Mouse (Mus musculus) brain, embryonic 18.5 days (tissue): ENCODE results near the gene Cyp2t4.

Source experiments
- DNase-seq: peaks from one replicate; pipeline ENCODE4 v3.0.0-alpha.2; 2012; ENCODE audit warnings: low read depth, low spot score

The Cyp2t4 gene

DNA sequence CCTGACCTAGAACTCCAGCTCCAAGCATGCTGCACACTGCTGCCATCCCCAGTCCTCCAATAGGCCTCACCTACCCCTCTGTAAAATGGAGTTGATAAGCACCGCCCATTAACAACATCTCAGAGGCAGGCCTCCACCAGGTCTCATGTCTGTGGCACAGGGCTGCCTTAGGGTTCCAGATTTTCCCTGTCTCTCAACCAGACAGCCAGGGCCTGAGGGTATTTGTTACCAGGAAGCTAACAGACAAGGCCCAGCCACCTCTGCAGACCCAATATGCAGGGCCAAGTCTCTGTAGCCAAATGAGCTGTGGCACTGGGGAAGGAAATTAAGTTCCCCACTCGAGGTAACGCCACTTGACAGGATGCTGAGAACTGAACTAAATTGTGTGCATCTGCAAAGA, 7.4 kb downstream of the Cyp2t4 start:
- DNase-seq = no peak

DNA sequence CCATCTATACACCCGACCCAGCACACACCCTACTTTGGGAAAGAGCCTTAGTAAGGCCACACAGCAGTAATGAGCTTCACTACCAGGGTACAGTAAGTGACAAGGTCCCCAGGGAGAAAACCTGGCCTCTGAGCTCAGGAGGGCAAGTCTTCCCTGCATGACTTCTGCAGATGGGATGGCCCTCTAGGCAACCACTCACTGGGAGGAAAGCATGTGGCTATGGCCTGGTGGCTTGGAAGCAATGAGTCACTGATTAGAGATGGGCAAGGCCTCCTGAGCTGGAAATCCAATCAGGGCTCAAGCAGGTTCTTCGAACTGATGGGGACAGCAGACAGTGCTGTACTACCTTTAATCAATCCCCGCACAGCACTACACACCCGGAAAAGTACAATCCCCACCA, 8.2 kb downstream of the Cyp2t4 start:
- no peak for DNase-seq

DNA sequence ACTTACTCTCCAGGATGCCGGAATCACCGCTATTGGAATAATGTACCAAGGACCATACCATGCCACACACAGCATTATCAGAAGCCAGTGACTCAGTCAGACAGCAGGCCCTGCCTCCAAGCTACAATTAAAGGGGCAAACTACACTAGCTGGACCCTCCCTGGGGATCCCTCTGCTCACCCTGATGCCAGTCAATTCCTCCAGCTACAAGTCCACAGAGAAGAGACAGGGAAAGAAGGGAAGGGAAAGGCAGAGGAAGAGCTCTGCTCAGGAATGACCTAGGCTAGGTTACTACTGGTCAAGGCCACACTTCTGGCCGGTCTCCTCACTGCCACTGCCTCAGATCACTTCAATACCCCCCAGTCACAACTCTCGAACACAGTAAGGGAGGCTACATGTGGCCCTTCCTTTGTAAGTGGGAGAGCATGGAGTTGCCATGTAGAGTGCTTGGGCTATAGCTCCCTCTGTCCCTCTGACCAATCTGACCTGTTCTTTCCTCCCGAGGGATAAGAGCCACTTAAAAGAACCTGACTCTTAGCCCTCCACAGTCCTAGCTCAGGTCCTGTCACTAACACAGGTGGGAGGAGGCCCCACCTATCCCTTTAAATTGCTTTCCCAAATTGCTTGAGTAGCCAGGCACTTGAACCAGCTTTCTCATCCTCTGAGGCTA, 9.4 kb downstream of the Cyp2t4 start:
- DNase-seq = no peak

DNA sequence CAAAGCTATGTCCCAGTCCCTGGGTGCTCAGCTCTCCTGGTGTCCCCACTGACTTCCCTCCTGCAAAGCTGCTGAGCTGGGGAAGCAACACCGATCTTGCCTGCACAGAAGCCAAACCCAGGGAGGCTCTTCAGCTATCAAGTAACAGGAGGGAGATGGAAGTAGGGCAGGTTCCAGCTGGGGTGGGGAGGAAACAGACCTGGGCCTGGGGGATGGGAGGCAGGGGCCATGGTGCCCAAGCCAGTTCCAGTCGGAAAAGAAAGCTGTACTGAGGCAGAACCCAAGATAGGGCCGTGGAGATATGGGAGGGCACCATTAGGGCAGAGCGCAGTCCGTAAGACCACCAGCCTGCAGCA, 9.9 kb downstream of the Cyp2t4 start:
- DNase-seq = no peak

DNA sequence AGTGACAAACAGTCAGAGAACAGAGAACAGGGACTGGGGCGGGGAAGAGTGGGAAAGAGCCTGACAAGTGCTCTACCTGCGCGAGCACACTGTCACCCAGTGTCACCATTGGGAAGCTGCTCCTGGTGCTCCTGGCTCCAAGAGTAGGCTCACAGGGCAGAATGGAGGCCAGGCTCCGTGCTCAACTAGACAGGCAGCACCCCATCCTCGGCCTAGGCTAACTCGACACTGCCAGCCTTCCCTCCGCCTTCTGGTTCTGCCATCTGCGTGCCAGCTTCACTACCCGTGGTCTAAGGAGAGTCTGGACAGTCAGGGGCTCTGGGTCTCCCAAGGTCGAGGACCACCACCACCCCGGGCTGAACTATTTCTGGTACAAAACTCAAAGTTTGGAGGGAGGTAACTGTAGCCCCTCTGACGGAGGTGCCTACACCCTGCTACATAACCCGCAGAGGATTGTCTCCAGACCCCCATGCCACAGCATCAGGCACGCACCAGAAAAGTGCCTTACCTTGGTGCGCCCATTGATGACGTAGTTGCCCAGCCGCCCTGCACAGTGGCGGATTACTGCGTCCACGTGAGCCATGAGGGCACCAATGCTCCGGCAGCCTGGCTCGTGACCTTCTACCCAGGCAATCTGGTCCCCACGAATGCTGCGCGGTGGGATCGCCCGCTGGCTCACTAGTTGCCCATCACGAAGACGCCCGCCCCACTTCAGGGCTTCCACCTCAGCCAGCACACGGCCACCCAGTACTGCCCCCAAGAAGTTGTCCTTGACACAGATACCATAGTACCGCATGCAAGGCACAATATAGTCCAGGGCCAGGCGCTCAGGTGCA, 10.8 kb downstream of the Cyp2t4 start:
- no peak for DNase-seq

DNA sequence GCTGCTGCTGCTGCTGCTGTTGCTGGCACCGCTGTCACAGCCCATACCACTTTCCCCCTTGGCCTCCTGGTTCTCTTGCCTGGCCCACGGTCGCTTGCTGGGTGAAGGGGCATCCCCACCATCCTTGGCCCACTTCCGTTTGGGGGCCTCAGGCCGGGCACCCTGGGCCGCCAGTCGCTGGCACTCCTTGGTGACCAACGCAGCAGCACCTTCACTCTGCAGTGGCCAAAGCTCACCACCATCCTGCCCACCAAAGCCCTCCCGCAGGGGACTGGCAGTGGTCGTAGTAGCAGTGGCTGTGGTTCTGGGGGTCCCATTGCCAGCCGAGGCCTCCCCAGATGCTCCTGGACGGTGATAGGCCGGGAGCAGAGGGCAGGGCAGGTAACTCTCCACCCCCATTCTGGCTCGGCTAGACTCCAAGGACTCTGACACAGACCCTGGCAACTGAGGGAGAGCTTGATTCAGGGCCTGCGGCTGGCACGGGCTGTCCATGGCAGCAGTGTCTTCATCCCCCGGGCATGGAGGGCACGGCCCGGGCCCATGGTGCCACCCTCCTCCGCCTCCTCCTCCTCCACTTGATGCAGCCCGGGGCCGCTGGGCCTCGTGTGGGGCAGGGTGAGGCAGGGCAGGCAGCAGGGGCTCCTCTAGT, 11.6 kb downstream of the Cyp2t4 start:
- DNase-seq = no peak

DNA sequence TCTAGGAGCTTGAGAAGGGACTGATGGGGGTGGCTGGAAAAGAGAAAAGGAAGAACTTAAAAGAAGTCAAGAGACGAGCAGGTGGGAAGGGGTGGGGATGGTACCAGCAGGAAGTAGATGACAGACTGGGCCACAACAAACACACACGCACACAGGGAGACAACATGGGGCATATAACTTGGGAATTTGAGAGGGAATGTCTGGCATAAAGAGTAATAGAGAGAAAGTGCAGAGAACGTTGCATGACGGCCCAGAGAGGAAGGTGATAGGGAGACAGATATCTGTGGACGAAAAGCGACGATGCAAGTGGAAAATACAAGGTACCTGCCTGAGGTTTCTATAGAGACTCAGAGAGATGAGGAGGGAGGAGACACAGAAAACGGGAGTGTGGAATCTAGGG, 12.2 kb downstream of the Cyp2t4 start:
- no peak for DNase-seq

DNA sequence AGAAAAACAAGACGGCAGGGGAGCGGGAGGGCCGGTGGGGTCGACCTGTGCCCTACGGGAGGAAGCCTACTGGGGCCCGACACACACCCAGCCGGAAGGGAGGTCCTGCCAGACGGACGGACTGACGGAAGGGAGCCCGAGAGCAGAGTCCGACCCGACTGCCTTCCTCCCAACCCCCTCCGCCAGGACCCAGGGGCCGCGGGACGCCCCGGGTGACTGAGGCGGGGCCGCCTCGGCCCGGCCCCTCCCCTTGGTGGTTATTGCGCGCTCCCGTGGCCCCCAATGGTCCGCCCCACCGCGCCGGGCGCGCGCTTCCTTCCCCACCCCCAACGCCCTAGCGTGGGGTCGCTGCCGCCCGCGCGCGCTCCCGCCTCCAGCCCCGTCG, 12.7 kb downstream of the Cyp2t4 start:
- peak; percentile 39 for DNase-seq

DNA sequence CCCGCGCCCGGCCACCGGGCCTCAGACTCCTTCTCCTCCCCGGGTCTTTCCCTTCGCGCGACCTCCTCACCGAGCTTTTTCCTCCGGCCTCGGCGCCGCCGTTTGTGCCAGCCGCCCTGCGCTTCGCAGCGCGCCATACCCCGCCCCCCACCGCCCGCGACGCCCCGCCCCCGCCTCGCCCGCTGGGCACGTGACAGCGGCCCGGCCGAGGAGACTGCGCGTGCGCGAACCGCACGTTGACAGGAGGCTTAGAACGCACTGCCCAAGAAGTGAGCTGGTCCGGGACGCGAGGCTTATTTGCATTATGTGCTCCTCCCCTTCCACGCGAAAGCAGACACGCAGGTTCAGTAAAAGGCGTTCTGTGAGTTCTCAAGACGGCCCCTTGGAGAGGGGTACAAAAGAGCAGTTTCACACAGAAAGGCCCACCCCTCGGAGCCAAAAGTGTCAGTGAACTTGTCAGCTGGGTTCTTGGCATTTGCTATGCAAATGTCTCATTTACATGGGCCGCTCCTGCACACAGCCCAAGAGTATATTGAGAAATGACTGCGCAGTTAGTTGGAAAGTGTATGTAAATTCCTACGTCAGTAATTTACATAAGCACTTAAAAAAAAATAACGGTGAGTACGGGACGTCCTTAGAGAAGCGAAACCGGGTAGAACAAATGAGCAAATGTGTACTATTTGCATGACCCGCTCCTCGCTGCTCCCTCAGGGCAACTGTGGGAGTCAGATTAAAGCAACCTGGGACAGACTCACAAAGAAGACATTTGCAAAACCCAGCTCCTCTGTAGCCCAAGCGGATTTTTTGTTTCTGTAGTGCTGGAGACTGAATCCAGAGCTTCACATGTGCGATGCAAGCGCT, 13.3 kb downstream of the Cyp2t4 start, which contains the start of gene Egln2:
Egln2 (minus strand) TSS at position 189 of the 861 bp plus-strand sequence.
- DNase-seq = peak; percentile 78

DNA sequence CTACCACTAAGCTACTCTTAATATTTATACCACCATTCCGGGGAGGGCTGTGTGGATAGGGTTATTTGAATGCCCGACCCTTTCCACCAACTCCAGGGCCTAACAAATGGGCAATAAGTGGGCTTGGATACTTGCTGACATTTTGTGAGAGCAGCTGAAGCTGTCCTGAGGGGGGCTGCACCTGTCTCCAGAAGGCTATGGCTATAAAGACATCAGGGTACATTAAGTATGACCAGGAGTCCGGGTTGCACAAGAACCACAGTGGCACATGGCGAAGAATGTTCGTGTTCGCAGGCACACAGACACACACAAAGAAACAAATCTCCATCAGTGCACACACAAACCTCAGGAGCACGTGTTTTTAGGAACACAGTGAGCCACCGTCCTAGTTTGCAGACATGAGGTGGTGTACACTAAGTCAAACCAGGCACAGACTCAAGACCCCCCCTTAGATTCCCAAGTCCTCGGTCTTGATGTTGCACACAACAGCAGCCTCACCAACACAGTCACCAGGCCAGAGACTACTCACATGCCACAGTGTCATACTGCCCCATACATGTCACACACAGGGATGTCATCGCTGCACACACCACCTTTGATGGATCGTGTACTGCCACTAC, 14.1 kb downstream of the Cyp2t4 start:
- no peak for DNase-seq

DNA sequence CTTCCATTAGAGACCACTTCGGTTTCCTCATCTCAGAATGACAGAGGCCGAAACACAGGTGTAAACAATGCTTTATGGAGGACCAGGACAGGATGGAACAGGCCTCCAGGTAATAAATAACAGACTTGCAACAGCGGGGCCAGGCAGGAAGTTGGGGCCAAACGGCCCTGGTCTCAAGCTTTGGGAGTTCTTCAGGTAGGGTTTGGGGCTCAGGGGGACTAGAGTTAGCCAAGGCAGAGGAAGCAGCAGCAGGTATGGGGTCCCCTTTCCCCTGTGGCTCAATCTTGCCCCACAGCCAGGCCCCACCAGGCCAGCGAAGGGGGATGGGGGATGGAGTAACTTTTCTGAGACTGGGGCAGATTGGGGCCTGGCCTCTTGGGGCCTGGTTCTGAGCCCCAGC, 14.9 kb downstream of the Cyp2t4 start:
- no peak for DNase-seq

DNA sequence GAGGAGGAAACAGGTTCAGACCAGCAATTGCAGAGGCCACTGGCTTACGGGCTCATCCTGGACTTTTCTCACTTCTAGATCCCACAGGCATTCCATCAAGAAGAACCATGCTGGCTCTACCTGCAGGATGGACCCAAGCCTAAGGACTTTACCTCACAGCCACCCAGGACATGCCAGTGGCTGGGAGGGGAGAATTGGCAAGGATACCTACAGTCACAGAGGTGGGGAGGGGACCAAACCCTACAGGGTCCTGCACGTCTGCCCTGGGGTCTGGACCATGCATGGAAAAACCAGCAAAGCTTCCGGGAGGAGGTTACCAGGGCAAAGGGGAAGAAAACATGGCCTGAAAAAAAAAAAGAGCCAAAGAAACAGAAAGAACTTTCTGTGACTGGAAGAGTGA, 17.5 kb downstream of the Cyp2t4 start:
- no peak for DNase-seq

DNA sequence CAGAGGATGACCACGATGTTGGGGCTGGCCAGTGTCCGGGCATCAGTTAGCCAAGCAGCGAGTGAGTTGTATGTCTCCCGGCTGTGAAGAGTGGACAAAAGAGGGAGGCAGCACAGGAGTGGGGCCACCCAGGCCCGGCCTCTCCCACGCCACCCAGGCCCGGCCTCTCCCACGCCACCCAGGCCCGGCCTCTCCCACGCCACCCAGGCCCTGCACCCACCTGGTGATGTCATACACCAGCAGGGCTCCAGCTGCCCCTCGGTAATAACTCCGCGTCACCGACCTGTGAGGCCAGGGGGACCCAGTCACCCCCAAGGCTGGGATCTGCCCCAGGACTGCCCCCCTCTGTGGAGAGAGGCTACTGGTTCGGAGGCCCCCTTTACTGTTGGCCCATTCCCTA, 21.0 kb downstream of the Cyp2t4 start:
- DNase-seq = no peak

DNA sequence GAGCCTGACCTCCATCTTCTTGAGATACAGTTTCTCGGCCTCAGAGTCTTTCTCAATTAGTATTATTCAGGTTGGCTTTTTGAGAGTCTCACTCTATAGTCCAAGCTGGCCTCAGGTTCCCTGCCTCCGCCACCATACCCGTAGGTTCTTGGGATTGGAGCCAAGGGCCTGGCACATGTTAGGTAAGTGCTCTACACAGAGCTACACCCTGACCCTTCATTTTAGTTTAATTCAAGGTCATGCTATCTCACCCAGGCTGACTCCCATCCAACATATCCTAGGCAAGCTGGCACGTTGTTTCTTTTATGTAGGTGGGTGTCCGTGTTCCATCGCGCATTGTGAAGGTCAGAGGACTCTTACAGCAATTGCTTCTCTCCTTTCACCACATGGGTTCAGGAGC, 21.4 kb downstream of the Cyp2t4 start:
- DNase-seq = no peak

DNA sequence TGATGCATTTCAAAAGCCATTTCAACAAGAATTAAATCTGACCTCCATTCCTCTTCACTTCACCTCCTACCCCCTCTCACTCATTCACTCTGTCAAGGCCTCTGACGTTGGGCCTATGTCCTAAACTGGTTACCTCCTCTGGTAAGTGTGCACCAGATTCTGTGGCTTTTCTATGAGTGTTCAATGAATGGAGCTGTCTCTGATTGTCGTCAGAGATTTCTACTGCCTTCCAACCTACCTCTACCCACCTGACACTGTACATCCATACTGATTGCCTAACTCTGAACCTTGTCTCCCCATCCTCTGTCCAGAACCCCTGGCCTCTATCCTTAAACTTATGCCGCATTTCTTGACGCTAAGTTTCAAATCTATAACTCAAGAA, 24.4 kb downstream of the Cyp2t4 start:
- DNase-seq = no peak

DNA sequence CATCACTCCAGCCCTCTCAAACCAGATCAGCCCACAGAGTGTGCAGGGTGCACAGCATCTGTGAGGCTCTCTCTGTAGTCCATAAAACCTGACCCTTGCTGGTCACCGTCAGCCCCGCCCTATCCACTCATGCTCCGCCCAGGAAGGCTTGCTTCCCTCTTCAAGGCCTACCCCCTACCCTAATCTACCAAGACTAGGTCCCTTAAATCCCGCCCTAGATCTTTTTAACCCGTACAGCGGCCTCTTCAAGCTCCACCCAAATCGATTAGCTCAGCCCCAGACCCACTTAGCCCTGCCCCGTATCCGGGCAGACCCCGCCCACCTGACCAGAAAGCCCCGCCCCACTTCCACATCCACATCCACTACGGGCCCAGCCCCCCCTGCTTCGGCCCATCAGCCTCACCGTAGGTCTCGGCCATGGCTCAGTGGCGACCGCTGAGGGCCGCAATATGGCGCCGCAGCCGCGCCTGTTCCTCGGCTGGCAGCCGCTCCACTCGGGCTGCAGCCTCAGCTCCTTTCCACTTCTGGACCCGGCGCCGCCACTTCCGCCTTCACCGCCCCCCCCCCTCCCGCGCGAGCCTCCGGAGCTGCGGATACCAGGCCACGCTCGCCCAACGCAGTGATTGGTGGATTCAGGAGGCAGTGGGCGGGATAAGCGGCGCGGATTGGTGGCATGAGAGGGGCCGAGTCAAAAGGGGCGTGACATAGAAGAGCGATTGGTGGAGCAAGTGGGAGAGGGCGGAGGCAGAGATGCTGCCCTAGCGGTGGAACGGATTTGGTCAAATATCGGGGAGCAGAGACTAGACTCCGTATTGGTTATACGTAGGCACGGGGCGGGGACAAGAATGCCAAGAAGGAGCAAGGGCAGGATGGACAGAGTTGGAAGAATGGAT, 25.1 kb downstream of the Cyp2t4 start, which contains the start of gene Rab4b:
Rab4b (minus strand) TSS at position 573 of the 893 bp plus-strand sequence.
- DNase-seq = peak; percentile 99

DNA sequence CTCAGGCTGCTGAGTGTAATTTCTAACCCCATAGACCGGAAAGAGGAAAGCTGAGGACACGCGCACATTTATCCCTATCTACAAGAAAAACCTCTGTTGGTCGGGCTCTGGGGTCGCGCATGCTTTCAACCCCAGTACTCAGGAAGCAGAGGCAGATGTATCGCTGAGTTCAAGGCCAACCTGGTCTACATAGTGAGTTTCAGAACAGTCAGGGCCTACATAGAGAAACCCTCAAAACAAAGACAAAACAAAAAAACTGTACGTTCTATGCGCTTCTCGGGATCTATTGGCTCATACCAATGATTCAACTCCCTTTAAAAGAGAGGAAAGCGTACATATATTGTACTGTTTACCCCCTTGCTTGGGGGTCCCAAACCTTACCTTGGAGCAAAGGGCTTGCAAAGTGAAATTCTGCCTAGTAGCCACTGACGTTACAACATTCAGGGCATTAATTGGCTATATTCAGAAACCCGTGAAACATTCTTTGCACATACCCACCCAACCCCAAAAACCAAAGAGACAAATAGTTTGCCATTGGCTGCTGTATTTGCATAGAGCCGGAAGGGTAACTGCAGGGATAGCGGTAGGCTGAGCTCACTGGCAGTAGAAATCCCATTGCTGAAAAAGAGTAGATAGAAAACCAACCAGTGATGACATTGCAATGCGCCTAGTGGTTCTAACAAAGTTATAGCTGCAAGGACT, 25.9 kb downstream of the Cyp2t4 start:
- DNase-seq = no peak

DNA sequence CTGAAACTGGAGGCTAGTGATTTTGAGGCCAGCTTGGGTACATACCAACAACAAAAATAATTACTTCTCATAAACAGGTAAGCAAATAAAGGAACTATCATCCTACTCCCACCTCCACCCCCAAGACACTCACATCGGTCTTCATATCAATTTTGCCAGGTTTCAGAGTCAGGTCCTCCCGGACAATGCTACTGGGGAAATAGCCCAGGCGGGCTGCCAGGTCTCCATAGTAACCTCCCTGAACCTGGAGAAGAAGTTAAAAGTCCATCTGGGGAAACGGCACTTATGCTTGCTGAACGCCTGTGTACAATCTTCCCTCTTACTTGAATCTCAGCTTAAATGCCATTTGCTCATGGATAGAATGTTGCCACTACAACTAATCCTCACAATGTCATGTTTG, 26.5 kb downstream of the Cyp2t4 start:
- no peak for DNase-seq

DNA sequence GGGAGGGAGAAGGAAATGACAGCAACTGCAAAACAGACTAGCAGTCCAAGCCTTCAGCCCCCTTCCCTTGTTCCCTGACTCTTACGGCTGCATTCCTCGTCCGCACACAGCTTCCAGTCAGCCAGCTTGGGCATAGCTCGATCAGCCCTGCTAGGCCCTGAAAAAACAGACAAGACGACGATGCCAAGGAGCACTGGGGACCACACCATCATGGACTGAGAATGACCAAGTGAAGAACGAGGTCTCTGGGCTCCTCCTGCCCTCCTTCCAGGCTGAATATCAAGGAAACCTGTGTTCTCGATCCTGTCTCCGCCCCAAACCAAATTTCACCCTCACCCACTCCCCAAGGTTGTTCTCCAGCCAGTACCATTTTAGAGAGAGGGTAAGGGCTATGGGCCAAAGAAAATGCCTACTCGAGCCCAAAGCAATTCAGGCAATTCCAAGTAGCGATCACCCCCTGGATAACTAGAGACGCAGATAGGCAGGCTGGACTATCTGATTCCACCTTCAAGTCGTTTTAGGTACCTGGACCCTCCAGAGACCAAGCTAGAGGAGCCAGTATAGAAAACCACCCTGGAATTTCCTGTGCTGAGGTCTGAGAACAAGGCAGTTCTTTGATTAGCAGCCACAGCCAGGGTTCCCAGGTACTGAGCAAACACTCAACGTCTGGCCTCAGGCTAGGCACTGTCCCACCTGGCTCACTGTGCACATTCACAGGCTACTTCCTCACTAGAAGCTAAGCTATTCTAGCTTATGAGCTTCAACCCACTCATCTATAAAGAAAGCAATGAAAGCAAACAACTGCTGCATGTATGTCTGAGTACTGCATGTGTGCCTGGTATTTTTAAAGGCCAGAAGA, 27.6 kb downstream of the Cyp2t4 start, which contains the start of the genes Gm21983 and Mia:
Gm21983 (minus strand) TSS at position 250 of the 859 bp plus-strand sequence.
Mia (minus strand) TSS at position 321 of the 859 bp plus-strand sequence.
- no peak for DNase-seq
